Mouse (Mus musculus) G1E (cell line): ENCODE data around the gene Csf1.

Experiments
- CTCF ChIP-seq: IDR thresholded peaks from 2 replicates; pipeline ENCODE4 v1.5.1; 2012; ENCODE audit warnings: low read depth, low read length, inconsistent platforms, mixed read lengths
- GATA1 ChIP-seq: IDR thresholded peaks from 2 replicates; pipeline ENCODE4 v1.6.1; 2012; ENCODE audit warnings: borderline replicate concordance, low read length, inconsistent platforms, mixed read lengths
- GATA2 ChIP-seq: IDR thresholded peaks from 2 replicates; pipeline ENCODE4 v1.6.1; 2012; ENCODE audit warnings: low read depth, low read length, inconsistent platforms, borderline replicate concordance
- POLR2AphosphoS5 ChIP-seq: IDR thresholded peaks from 2 replicates; pipeline ENCODE4 v1.6.1; 2012; ENCODE audit warnings: low read depth, low read length, inconsistent platforms; ENCODE audit not compliant: insufficient replicate concordance
- TAL1 ChIP-seq: conservative IDR thresholded peaks from 2 replicates; pipeline ENCODE4 v1.6.1; 2012; ENCODE audit warnings: low read depth, low read length, inconsistent platforms, mixed read lengths

DNA sequence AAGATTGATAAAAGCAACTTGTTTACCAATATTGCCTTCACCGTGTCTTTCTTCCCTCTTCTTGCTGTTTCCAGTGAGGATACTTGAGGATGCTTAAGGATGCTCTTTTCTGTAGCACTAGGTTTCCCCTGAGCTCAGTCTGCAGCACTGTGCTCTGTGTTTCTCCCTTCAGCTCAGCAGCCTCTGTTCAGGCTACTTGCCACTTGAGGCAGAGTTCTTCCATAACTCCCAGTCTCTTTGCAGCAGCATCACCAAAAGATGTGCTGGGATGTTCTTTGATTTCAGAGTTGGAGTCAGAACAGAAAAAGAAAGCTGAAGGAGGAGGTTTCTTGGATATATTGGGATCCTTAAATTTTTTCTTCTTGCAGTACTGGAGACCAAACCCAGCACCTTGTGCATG, 21.6 kb downstream of the Csf1 start:
- TF ChIP-seq CTCF (no peak), TAL1 (no peak), GATA1 (no peak), POLR2AphosphoS5 (no peak), GATA2 (no peak)
